Mouse (Mus musculus): Measurements from ENCODE around the gene Cd247. TPM values are rescaled to one million over a fixed set of nuclear protein-coding genes. Genes with fewer than 3 reads are reported as not detected.
"Not testable (repeated sequence)": the region's sequence is repeated elsewhere in the genome, so short reads cannot be mapped to it uniquely, and the experiment has no call there.

The Cd247 gene
- polyA plus RNA-seq, 1 experiment from 2014 or later, result 0.13 TPM

DNA sequence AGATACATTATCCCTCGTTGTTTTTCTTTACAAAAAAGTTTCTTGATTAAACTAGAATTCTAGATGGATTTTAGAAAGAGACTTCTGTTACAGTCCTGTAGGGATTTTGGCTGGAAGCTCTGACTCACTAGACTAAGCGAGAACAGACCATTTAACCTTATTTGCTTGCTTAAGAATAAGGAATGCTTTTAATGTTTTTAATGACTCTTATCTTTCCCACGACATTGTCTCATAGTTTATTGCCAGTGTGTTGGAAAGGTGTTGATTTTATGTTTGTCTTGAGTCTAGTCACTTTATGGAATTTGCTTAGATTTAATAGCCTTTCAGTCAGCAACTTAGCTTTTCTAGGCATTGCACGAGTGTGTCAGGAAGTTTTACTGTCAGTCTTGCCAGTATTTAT lies 33.3 kb upstream of the Cd247 start:
- Histone ChIP-seq H3K4me3 (ENCODE audit: low read depth, low read length) (no peak overlapping the region), H3K9ac (replicated peaks) (no peak overlapping the region), H3K27ac (ENCODE audit: low read depth) (no peak overlapping the region), H3K4me1 (ENCODE audit: insufficient read depth) (0 out of 2 replicates have a peak, but pooled peaks cover 3% of the 10 kb centered on the region), H3K4me2 (ENCODE audit: low read depth, low read length) (no peak overlapping the region), H3K9me3 (ENCODE audit: low read length) (no peaks in the 10 kb centered on the region), H3K27me3 (ENCODE audit: insufficient read depth, low read length) (no peaks in the 10 kb centered on the region), H3K36me3 (replicated peaks; ENCODE audit: insufficient read depth, low read length) (no peaks in the 10 kb centered on the region)
- DNase-seq (no peak), ATAC-seq (no peak)
- no peak for TF ChIP-seq CTCF (IDR thresholded peaks at IDR 0.05; ENCODE audit: low read depth)
- TF ChIP-seq EP300 (IDR thresholded peaks at IDR 0.05; ENCODE audit: low read depth), result no peak
- WGBS (ENCODE audit: insufficient replicate concordance), result 51% methylated on average over 4 of the region's 4 CpGs

DNA sequence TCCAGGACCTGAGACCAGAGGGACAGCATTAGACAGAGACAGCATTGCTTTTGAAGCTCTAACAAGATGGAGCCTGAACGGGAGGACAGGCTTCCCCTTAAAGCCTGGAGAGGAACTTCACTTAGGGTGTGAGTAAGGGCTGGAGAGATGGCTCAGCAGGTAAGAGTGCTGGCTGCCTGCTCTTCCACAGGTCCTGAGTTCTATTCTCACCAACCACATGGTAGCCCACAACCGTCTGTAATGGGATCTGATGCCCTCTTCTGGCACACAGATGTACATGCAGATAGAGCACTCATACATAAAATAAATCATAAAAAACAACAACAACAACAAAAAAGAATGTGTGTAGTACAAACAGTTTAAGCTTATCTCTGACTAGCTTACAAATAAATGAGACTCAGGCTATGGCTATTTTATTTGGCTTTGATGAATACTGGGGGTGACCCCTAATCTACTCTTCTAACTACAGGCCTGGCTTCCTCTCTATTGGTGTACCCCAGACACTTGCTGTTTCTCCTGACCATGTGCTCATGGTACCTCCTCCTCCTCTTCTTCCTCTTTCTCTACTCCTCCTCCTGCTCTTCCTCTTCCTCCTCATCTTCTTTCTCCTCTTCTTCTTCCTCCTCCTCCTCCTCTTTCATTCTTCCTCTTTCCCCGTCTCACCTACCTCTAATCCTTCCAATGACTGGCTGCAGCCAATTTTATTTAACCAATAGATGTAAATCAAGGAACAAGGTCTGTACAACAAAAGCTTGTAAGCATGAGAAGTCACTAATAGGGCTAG lies 26.8 kb upstream of the Cd247 start:
- 63% methylated on average over 3 of the region's 3 CpGs for WGBS (ENCODE audit: insufficient replicate concordance)
- Histone ChIP-seq H3K27me3 (ENCODE audit: insufficient read depth, low read length) (no peaks in the 10 kb centered on the region), H3K4me3 (ENCODE audit: low read depth, low read length) (no peak overlapping the region), H3K4me1 (ENCODE audit: insufficient read depth) (peaks cover 36% of the 10 kb centered on the region), H3K9ac (replicated peaks) (no peak overlapping the region), H3K9me3 (ENCODE audit: low read length) (no peaks in the 10 kb centered on the region), H3K27ac (ENCODE audit: low read depth) (no peak overlapping the region), H3K36me3 (replicated peaks; ENCODE audit: insufficient read depth, low read length) (no peaks in the 10 kb centered on the region), H3K4me2 (ENCODE audit: low read depth, low read length) (no peak overlapping the region)
- DNase-seq (no peak), ATAC-seq (no peak)
- TF ChIP-seq EP300 (IDR thresholded peaks at IDR 0.05; ENCODE audit: low read depth) (no peak), CTCF (IDR thresholded peaks at IDR 0.05; ENCODE audit: low read depth) (peak; percentile 43)

DNA sequence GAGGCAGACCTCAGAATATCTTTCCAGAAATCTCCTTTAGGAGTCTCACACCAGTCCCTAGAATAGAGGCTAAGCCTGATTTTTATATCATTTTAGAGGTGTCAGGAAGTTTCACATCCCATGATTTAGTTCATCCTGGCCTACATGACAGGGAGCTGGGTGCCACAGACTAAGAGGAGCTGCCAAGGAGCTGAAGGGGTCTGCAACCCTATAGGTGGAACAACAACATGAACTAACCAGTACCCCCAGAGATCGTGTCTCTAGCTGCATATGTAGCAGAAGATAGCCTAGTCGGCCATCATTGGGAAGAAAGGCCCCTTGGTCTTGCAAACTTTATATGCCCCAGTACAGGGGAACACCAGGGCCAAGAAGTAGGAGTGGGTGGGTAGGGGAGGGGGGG lies 26.0 kb upstream of the Cd247 start:
- H3K9me3 ChIP-seq (ENCODE audit: low read length); ATAC-seq; DNase-seq; H3K9ac ChIP-seq (replicated peaks); H3K4me3 ChIP-seq (ENCODE audit: low read depth, low read length); H3K27me3 ChIP-seq (ENCODE audit: insufficient read depth, low read length); H3K36me3 ChIP-seq (replicated peaks; ENCODE audit: insufficient read depth, low read length): not testable (repeated sequence)
- 0 out of 2 replicates have a peak overlapping the region, but pooled peaks have one; percentile 99 for H3K27ac ChIP-seq (ENCODE audit: low read depth)
- WGBS (ENCODE audit: insufficient replicate concordance), result 31% methylated on average over 2 of the region's 2 CpGs
- peaks cover 44% of the 10 kb centered on the region for H3K4me1 ChIP-seq (ENCODE audit: insufficient read depth)
- peak overlapping the region; percentile 91 for H3K4me2 ChIP-seq (ENCODE audit: low read depth, low read length)

DNA sequence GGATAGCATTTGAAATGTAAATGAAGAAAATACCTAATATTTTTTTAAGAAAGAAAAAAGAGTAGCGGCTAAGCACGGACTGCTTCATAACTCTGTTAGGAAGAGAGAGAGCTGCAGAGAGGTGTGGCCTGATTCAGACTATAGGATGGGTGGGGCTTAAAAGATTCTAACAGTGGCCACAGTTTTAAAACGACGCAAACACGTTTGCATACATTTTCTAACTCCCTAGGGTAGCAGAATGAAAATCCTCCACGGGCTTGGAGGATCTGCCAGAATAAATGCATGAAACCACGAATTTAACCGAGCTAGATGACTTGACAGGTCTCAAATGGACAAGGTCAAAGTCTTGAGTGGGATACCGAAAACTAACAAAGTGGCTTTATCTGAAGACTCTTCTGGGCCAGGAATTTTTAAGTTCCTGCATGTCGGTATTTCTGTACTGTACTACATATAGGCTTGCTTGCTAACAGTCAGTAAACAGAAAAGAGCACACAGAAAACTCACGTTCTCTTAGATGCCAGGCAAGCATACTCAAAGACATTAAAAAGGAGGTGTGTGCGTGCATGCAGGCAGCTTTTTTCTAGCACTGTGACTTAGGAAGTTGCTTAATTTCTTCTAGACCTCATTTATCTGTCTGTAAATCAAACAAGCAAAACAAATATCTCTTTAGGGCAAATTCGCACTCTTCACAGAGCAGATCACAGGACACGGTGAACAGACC lies 25.4 kb upstream of the Cd247 start:
- 0 out of 2 replicates have a peak, but pooled peaks have one; percentile 1 for ATAC-seq
- H3K4me1 ChIP-seq (ENCODE audit: insufficient read depth), result peaks cover 45% of the 10 kb centered on the region
- TF ChIP-seq EP300 (IDR thresholded peaks at IDR 0.05; ENCODE audit: low read depth), result no peak
- no peak for TF ChIP-seq CTCF (IDR thresholded peaks at IDR 0.05; ENCODE audit: low read depth)
- peak overlapping the region; percentile 99 for H3K27ac ChIP-seq (ENCODE audit: low read depth)
- peak overlapping the region; percentile 91 for H3K4me2 ChIP-seq (ENCODE audit: low read depth, low read length)
- no peaks in the 10 kb centered on the region for H3K27me3 ChIP-seq (ENCODE audit: insufficient read depth, low read length)
- peak overlapping the region; percentile 97 for H3K9ac ChIP-seq (replicated peaks)
- H3K4me3 ChIP-seq (ENCODE audit: low read depth, low read length), result peak overlapping the region; percentile 93
- DNase-seq, result no peak
- WGBS (ENCODE audit: insufficient replicate concordance), result 8% methylated on average over 14 of the region's 14 CpGs
- H3K36me3 ChIP-seq (replicated peaks; ENCODE audit: insufficient read depth, low read length), result no peaks in the 10 kb centered on the region
- H3K9me3 ChIP-seq (ENCODE audit: low read length), result no peaks in the 10 kb centered on the region

DNA sequence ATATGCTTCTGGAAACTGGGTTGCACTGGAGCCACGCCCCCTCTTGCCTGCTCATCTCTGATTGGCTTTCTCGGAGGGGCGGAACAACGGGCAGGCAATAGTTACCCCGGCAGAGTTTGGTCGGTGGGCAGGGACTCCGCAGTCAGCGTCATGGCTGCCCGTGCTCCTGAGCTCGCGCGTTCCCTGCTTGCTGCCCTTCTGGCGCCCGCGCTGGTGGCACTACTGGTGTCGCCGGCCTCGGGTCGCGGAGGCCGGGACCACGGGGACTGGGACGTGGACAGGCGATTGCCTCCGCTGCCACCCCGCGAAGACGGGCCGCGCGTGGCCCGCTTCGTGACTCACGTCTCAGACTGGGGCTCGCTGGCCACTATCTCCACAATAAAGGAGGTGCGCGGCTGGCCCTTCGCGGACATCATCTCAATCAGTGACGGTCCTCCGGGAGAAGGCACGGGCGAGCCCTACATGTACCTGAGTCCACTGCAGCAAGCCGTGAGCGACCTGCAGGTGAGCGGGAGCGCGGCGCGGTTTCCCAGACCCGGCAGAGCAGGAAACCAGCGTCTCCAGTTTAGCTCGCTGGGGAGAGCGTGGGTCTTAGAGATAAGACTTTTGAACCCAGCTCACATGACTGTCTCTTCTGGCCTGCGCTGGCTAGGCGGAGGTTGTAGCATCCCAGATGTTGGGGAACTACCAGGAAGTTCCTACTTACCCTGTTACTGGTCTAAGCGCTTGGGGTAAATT lies 24.7 kb upstream of the Cd247 start, which contains the start of gene Creg1:
Creg1 (plus strand) TSS at position 112 of the 738 bp plus-strand sequence.
- DNase-seq (peak; percentile 97), ATAC-seq (peak; percentile 92)
- peak; percentile 75 for TF ChIP-seq EP300 (IDR thresholded peaks at IDR 0.05; ENCODE audit: low read depth)
- TF ChIP-seq CTCF (IDR thresholded peaks at IDR 0.05; ENCODE audit: low read depth), result no peak
- Histone ChIP-seq H3K9ac (replicated peaks) (peak within 1 kb of the TSS; percentile 97), H3K27ac (ENCODE audit: low read depth) (peak within 1 kb of the TSS; percentile 99), H3K4me3 (ENCODE audit: low read depth, low read length) (peak within 1 kb of the TSS; percentile 93), H3K9me3 (ENCODE audit: low read length) (no peaks in the 10 kb centered on the region), H3K4me1 (ENCODE audit: insufficient read depth) (peaks cover 51% of the 10 kb centered on the region), H3K27me3 (ENCODE audit: insufficient read depth, low read length) (no peaks in the 10 kb centered on the region), H3K4me2 (ENCODE audit: low read depth, low read length) (peak within 1 kb of the TSS; percentile 91), H3K36me3 (replicated peaks; ENCODE audit: insufficient read depth, low read length) (no peaks in the 10 kb centered on the region)
- WGBS (ENCODE audit: insufficient replicate concordance), result 0% methylated on average over 57 of the region's 57 CpGs

DNA sequence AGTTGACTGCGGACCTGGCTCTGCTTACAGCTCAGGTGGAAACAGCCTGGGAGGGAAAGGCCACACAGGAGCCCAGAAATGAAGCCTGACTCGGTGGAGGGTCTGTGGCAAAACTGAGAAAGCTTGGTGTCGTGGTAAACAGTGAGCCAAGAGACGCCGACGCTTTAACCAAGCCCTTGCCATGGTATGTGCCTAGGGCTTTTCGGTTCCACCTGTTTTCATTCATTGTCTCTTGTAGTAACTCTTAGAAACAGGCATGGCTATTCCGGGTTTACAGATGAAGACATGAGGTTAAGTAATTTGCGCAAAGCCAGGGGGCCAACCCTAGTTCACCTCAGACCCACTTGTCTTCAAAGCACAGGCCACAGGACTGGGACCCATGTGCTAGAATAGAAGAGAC lies 23.9 kb upstream of the Cd247 start:
- H3K27ac ChIP-seq (ENCODE audit: low read depth), result peak overlapping the region; percentile 99
- no peaks in the 10 kb centered on the region for H3K27me3 ChIP-seq (ENCODE audit: insufficient read depth, low read length)
- no peaks in the 10 kb centered on the region for H3K9me3 ChIP-seq (ENCODE audit: low read length)
- peak overlapping the region; percentile 93 for H3K4me3 ChIP-seq (ENCODE audit: low read depth, low read length)
- H3K9ac ChIP-seq (replicated peaks), result peak overlapping the region; percentile 97
- H3K4me2 ChIP-seq (ENCODE audit: low read depth, low read length), result peak overlapping the region; percentile 91
- peaks cover 57% of the 10 kb centered on the region for H3K4me1 ChIP-seq (ENCODE audit: insufficient read depth)
- peaks cover 2% of the 10 kb centered on the region; the same call in 1 of the 2 replicates for H3K36me3 ChIP-seq (replicated peaks; ENCODE audit: insufficient read depth, low read length)
- ATAC-seq (no peak), DNase-seq (no peak)
- 39% methylated on average over 9 of the region's 9 CpGs for WGBS (ENCODE audit: insufficient replicate concordance)
- TF ChIP-seq EP300 (IDR thresholded peaks at IDR 0.05; ENCODE audit: low read depth) (no peak), CTCF (IDR thresholded peaks at IDR 0.05; ENCODE audit: low read depth) (no peak)

All from liver, postnatal 0 days (tissue).